Mouse (Mus musculus) embryonic facial prominence, embryonic 15.5 days (tissue): ENCODE data around the gene Usp29. TPM values are rescaled to one million over a fixed set of nuclear protein-coding genes. Genes with fewer than 3 reads are reported as not detected.
A peak's percentile ranks its signal among the peaks of the same experiment; 100 is the strongest.
"Not testable (repeated sequence)": the region's sequence is repeated elsewhere in the genome, so short reads cannot be mapped to it uniquely, and the experiment has no call there.

ENCODE experiments used
- ATAC-seq: fragments of 200-750 bp; cut with Nextera tagmentation; 2 replicates; pipeline ENCODE4 v1.8.0; 2017; ENCODE audit warnings: low read depth, moderate TSS enrichment; ENCODE audit not compliant: insufficient number of reproducible peaks, low FRiP score, low TSS enrichment
- H3K27ac ChIP-seq: fragments of 300-500 bp; sonication (generic); replicated peaks from 2 replicates; pipeline ENCODE4 v1.5.1; 2015; ENCODE audit warnings: mild to moderate bottlenecking, inconsistent platforms
- H3K27me3 ChIP-seq: fragments of 300-500 bp; sonication (generic); 2 replicates; pipeline ENCODE4 v1.6.1; 2015; ENCODE audit warnings: inconsistent platforms
- H3K36me3 ChIP-seq: fragments of 300-500 bp; sonication (generic); 2 replicates; pipeline ENCODE4 v1.6.1; 2015; ENCODE audit warnings: mild to moderate bottlenecking, inconsistent platforms
- H3K4me1 ChIP-seq: fragments of 300-500 bp; sonication (generic); 2 replicates; pipeline ENCODE4 v1.6.1; 2015; ENCODE audit warnings: inconsistent platforms
- H3K4me2 ChIP-seq: fragments of 300-500 bp; sonication (generic); replicated peaks from 2 replicates; pipeline ENCODE4 v1.6.1; 2015; ENCODE audit warnings: mild to moderate bottlenecking, inconsistent platforms
- H3K4me3 ChIP-seq: fragments of 300-500 bp; sonication (generic); replicated peaks from 2 replicates; pipeline ENCODE4 v1.5.1; 2015; ENCODE audit warnings: mild to moderate bottlenecking, inconsistent platforms
- H3K9ac ChIP-seq: fragments of 300-500 bp; sonication (generic); 2 replicates; pipeline ENCODE4 v1.6.1; 2015; ENCODE audit warnings: inconsistent platforms
- H3K9me3 ChIP-seq: fragments of 300-500 bp; sonication (generic); replicated peaks from 2 replicates; pipeline ENCODE4 v1.6.1; 2016; ENCODE audit warnings: inconsistent platforms
- WGBS: fragments of 180-500 bp; shearing (Covaris S2); methylation state at CpG from one replicate; pipeline ENCODE4 v1.1.7; 2015; 5-methylcytosine and 5-hydroxymethylcytosine counted together
- polyA plus RNA-seq: library from polyadenylated mRNA; unstranded; fragments of >200 nt; fragmentation: Nextera tagmentation; extraction: Ambion mirVana; gene quantifications from 2 replicates; pipeline ENCODE4 v1.2.1, GENCODE M21; 2015

Usp29 gene
- polyA plus RNA-seq, 1 experiment from 2014 or later = 9.3 TPM

GRCm38 (mm10) chr7:6851717-6852503 lies 121.5 kb downstream of the Usp29 start:
- H3K27ac ChIP-seq = no peak overlapping the region
- no peak overlapping the region for H3K9ac ChIP-seq
- no peaks in the 10 kb centered on the region for H3K27me3 ChIP-seq
- no peaks in the 10 kb centered on the region for H3K9me3 ChIP-seq
- H3K4me2 ChIP-seq = no peak overlapping the region
- H3K4me1 ChIP-seq = no peaks in the 10 kb centered on the region
- WGBS = 40% methylated on average over 5 of the region's 5 CpGs
- no peak for ATAC-seq
- no peaks in the 10 kb centered on the region for H3K36me3 ChIP-seq
- no peak overlapping the region for H3K4me3 ChIP-seq

DNA sequence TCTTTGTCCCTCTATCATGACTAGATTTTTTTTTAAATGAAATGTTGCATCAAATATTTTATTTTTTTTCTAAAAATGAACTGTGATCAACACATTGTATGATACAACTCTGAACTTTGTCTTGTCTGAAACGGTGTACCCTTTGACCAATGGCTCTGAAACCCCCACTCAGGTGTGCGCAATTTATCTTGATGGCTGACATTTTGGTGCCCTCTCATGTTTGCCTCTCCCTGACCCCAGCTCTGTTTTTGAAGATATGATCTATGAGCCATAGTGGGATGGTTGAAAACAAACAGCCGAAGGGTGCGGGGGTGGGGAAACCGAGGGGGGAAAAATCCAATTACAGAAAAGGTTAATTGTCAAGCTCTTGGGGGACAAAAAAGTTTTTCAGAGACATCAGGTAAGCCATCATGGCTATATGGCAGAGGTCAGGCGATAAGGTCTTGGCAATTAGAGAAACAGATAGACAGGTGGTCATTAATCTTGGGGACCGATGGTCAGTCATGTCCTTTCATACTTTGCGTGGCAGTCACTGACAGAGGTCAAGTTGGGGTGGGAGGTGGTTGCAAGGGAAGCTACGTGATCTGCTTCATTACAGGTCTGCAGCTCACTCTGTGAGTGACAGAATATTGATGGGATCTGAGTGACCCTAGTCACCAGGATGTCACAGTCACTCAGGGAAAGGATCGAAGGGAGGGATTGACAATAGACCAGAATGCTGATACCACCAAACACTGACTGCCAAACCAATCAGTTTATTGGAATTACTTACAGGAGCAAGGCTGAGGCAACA lies 125.4 kb downstream of the Usp29 start:
- no peak overlapping the region for H3K4me3 ChIP-seq
- ATAC-seq = no peak
- no peak overlapping the region for H3K4me2 ChIP-seq
- H3K36me3 ChIP-seq = no peaks in the 10 kb centered on the region
- H3K9me3 ChIP-seq = no peaks in the 10 kb centered on the region
- 76% methylated on average over 10 of the region's 10 CpGs for WGBS
- no peak overlapping the region for H3K9ac ChIP-seq
- H3K27ac ChIP-seq = no peak overlapping the region
- peaks cover 3% of the 10 kb centered on the region; the same call in 1 of the 2 replicates for H3K4me1 ChIP-seq
- H3K27me3 ChIP-seq = no peaks in the 10 kb centered on the region

- H3K27me3 ChIP-seq = no peaks in the 10 kb centered on the region
- H3K4me2 ChIP-seq = no peak overlapping the region
- no peaks in the 10 kb centered on the region for H3K36me3 ChIP-seq
- H3K4me1 ChIP-seq = peaks cover 3% of the 10 kb centered on the region; the same call in 1 of the 2 replicates
- H3K9ac ChIP-seq = no peak overlapping the region
- ATAC-seq = peak; percentile 47; the same call in 1 of the 2 replicates
- peak overlapping the region; percentile 17; the same call in 1 of the 2 replicates for H3K27ac ChIP-seq
- H3K9me3 ChIP-seq = no peaks in the 10 kb centered on the region
- WGBS = 16% methylated on average over 5 of the region's 5 CpGs
- no peak overlapping the region for H3K4me3 ChIP-seq
Observed at GRCm38 (mm10) chr7:6858694-6859270, 128.4 kb downstream of the Usp29 start.

GRCm38 (mm10) chr7:6860689-6861088 lies 130.3 kb downstream of the Usp29 start:
- no peak for ATAC-seq
- H3K4me2 ChIP-seq = no peak overlapping the region
- no peaks in the 10 kb centered on the region for H3K9me3 ChIP-seq
- peaks cover 3% of the 10 kb centered on the region; the same call in 1 of the 2 replicates for H3K4me1 ChIP-seq
- no peaks in the 10 kb centered on the region for H3K36me3 ChIP-seq
- H3K9ac ChIP-seq = no peak overlapping the region
- H3K4me3 ChIP-seq = no peak overlapping the region
- no peaks in the 10 kb centered on the region for H3K27me3 ChIP-seq
- no peak overlapping the region for H3K27ac ChIP-seq
- WGBS = 9% methylated on average over 6 of the region's 6 CpGs

DNA sequence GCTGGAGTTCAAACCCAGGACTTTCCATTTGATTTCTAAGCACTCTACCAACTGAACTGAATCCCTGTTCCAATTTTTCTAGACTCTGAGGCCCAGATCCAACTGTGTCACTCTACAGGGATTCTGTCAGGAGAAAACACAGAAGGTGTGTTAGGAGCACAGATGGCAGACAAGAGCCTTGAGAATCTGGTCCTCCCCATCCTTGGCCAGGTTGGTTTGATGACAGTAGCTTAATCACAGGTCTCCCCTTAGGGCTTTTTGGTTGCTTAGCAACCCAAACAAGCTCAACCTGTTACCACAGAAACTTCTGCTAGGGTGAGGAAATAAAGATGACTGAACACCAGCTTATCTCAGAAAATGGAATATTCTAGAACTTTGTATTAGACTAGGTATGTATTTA lies 136.0 kb downstream of the Usp29 start:
- no peak overlapping the region for H3K9ac ChIP-seq
- no peak for ATAC-seq

DNA sequence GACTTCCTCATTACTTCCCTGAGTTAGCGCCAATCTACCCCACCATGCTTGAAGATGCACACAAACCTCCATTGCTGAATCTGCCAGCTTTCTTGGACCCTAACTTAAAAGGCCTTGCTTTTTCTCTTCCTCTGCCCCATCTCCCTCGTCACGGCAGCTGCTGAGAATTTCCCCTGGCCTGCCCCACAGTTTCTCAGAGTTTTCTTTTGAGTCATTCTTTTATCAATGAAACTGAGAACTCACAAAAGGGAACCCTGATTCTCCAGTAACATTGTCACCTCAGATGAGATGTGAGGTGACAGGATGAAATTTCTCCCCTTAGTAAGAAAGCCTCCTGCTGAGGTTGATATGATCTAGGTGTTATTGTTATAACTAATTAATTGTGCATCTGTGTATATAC lies 138.5 kb downstream of the Usp29 start:
- no peak overlapping the region for H3K9ac ChIP-seq
- no peak overlapping the region for H3K4me3 ChIP-seq
- H3K4me1 ChIP-seq = no peaks in the 10 kb centered on the region
- H3K27me3 ChIP-seq = no peaks in the 10 kb centered on the region
- no peak overlapping the region for H3K27ac ChIP-seq
- H3K4me2 ChIP-seq = no peak overlapping the region
- no peaks in the 10 kb centered on the region for H3K36me3 ChIP-seq
- 74% methylated on average over 3 of the region's 3 CpGs for WGBS
- no peak for ATAC-seq
- no peaks in the 10 kb centered on the region for H3K9me3 ChIP-seq

More for the DNA sequence above, 136.0 kb downstream of the Usp29 start:
- Histone ChIP-seq H3K27ac (no peak overlapping the region), H3K27me3 (no peaks in the 10 kb centered on the region), H3K4me2 (no peak overlapping the region), H3K4me1 (no peaks in the 10 kb centered on the region), H3K36me3 (no peaks in the 10 kb centered on the region), H3K9me3 (no peaks in the 10 kb centered on the region), H3K4me3 (no peak overlapping the region)

DNA sequence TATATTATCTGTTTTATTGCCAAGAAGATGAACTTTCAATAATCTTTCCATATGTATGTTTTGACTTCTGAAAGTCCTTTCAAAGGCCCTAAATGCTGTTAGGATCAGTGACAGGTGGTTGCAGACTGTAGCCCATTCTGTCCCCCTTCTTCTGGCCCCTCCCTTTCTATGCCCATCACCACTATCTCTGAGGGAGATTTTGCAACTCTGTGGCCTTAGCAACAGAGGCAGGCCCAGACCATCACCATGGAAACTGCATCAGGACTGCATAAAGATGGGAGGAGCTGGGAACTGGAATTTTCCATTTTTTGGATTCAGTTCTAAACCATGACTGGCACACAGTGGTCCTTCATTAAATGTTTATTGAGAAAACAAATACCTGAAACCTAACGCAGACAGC lies 139.2 kb downstream of the Usp29 start:
- no peaks in the 10 kb centered on the region for H3K27me3 ChIP-seq
- 59% methylated on average over 1 of the region's 1 CpGs for WGBS
- H3K9me3 ChIP-seq = no peaks in the 10 kb centered on the region
- no peak overlapping the region for H3K27ac ChIP-seq
- ATAC-seq = no peak
- H3K4me1 ChIP-seq = no peaks in the 10 kb centered on the region
- H3K4me3 ChIP-seq = no peak overlapping the region
- H3K4me2 ChIP-seq = no peak overlapping the region
- H3K36me3 ChIP-seq = no peaks in the 10 kb centered on the region
- no peak overlapping the region for H3K9ac ChIP-seq

- Histone ChIP-seq H3K27ac (no peak overlapping the region), H3K4me1 (no peaks in the 10 kb centered on the region), H3K4me3 (no peak overlapping the region), H3K4me2 (no peak overlapping the region), H3K27me3 (no peaks in the 10 kb centered on the region), H3K36me3 (no peaks in the 10 kb centered on the region), H3K9me3 (no peaks in the 10 kb centered on the region), H3K9ac (no peak overlapping the region)
- WGBS = 67% methylated on average over 19 of the region's 19 CpGs
- ATAC-seq = no peak
Observed at GRCm38 (mm10) chr7:6874448-6874847, 144.1 kb downstream of the Usp29 start.

DNA sequence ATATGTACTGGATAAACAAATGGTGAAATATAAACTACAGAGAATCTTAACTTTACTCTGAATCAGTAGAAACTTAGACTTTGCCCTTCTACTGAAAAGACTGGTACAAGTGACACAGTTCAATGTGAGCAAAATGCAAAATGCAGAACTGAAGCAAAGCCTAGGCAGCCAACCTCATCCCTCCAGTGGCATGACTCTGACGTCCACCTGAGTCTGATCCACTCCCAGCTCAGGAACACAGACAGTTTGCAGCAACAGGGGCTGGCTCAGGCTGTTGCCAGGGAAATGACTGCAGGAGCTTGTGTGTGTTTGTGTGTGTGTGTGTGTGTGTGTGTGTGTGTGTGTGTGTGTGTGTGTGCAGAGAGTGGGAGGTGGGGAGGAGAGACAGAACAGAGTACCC lies 147.8 kb downstream of the Usp29 start:
- H3K9ac ChIP-seq = no peak overlapping the region
- WGBS = 73% methylated on average over 1 of the region's 1 CpGs
- no peaks in the 10 kb centered on the region for H3K4me1 ChIP-seq
- H3K27me3 ChIP-seq = no peaks in the 10 kb centered on the region
- ATAC-seq = no peak
- no peaks in the 10 kb centered on the region for H3K36me3 ChIP-seq
- no peak overlapping the region for H3K4me2 ChIP-seq
- H3K9me3 ChIP-seq = no peaks in the 10 kb centered on the region
- no peak overlapping the region for H3K4me3 ChIP-seq
- no peak overlapping the region for H3K27ac ChIP-seq

- H3K9ac ChIP-seq, H3K9me3 ChIP-seq, H3K27me3 ChIP-seq, H3K4me3 ChIP-seq, H3K4me2 ChIP-seq, H3K4me1 ChIP-seq, H3K27ac ChIP-seq, ATAC-seq, H3K36me3 ChIP-seq: not testable (repeated sequence)
- 67% methylated on average over 3 of the region's 3 CpGs for WGBS
Observed at GRCm38 (mm10) chr7:6878849-6879248, 148.5 kb downstream of the Usp29 start.

- Histone ChIP-seq H3K27ac (no peak overlapping the region), H3K4me3 (no peak overlapping the region), H3K9me3 (no peaks in the 10 kb centered on the region), H3K27me3 (no peaks in the 10 kb centered on the region), H3K4me2 (no peak overlapping the region), H3K9ac (no peak overlapping the region), H3K4me1 (no peaks in the 10 kb centered on the region), H3K36me3 (no peaks in the 10 kb centered on the region)
- no peak for ATAC-seq
- 76% methylated on average over 11 of the region's 11 CpGs for WGBS
Observed at GRCm38 (mm10) chr7:6879512-6880164, 149.3 kb downstream of the Usp29 start.
